Mouse (Mus musculus) midbrain, embryonic 13.5 days (tissue): ENCODE data around the gene Mefv. TPM values are rescaled to one million over a fixed set of nuclear protein-coding genes. Genes with fewer than 3 reads are reported as not detected.
"Not testable (repeated sequence)": the region's sequence is repeated elsewhere in the genome, so short reads cannot be mapped to it uniquely, and the experiment has no call there.

Source experiments
- ATAC-seq: fragments of 200-750 bp; cut with Nextera tagmentation; 2 replicates; pipeline ENCODE4 v1.8.0; 2017; ENCODE audit warnings: mild to moderate bottlenecking, moderate TSS enrichment, moderate library complexity
- H3K27ac ChIP-seq: fragments of 300-500 bp; sonication (generic); 2 replicates; pipeline ENCODE4 v1.5.1; 2015; ENCODE audit warnings: inconsistent platforms, mild to moderate bottlenecking, moderate library complexity
- H3K27me3 ChIP-seq: fragments of 300-500 bp; sonication (generic); 2 replicates; pipeline ENCODE4 v1.6.1; 2015; ENCODE audit warnings: mild to moderate bottlenecking, inconsistent platforms
- H3K36me3 ChIP-seq: fragments of 300-500 bp; sonication (generic); 2 replicates; pipeline ENCODE4 v1.6.1; 2015; ENCODE audit warnings: mild to moderate bottlenecking, inconsistent platforms
- H3K4me1 ChIP-seq: fragments of 300-500 bp; sonication (generic); replicated peaks from 2 replicates; pipeline ENCODE4 v1.6.1; 2015; ENCODE audit warnings: inconsistent platforms
- H3K4me2 ChIP-seq: fragments of 300-500 bp; sonication (generic); replicated peaks from 2 replicates; pipeline ENCODE4 v1.6.1; 2015; ENCODE audit warnings: moderate library complexity, mild to moderate bottlenecking, inconsistent platforms
- H3K4me3 ChIP-seq: fragments of 300-500 bp; sonication (generic); replicated peaks from 2 replicates; pipeline ENCODE4 v1.5.1; 2015; ENCODE audit warnings: mild to moderate bottlenecking, inconsistent platforms
- H3K9ac ChIP-seq: fragments of 300-500 bp; sonication (generic); replicated peaks from 2 replicates; pipeline ENCODE4 v1.6.1; 2015; ENCODE audit warnings: mild to moderate bottlenecking, inconsistent platforms
- H3K9me3 ChIP-seq: fragments of 300-500 bp; sonication (generic); 2 replicates; pipeline ENCODE4 v1.6.1; 2016; ENCODE audit warnings: mild to moderate bottlenecking, inconsistent platforms
- WGBS: fragments of 180-500 bp; shearing (Covaris S2); methylation state at CpG from one replicate; pipeline ENCODE4 v1.1.7; 2015; 5-methylcytosine and 5-hydroxymethylcytosine counted together
- polyA plus RNA-seq: library from polyadenylated mRNA; unstranded; fragments of >200 nt; fragmentation: Nextera tagmentation; extraction: Ambion mirVana; gene quantifications from 2 replicates; pipeline ENCODE4 v1.2.1, GENCODE M21; 2015

Mefv gene
- polyA plus RNA-seq, 1 experiment from 2014 or later, result not detected

GRCm38 (mm10) chr16:3700893-3701292 is 17.0 kb downstream of the Mefv start:
- no peaks in the 10 kb centered on the region for H3K27me3 ChIP-seq
- no peak overlapping the region for H3K9ac ChIP-seq
- no peak overlapping the region for H3K27ac ChIP-seq
- H3K4me2 ChIP-seq, result no peak overlapping the region
- 93% methylated on average over 1 of the region's 1 CpGs for WGBS
- H3K9me3 ChIP-seq, result peaks cover 5% of the 10 kb centered on the region; the same call in 1 of the 2 replicates
- no peaks in the 10 kb centered on the region for H3K4me1 ChIP-seq
- H3K36me3 ChIP-seq, result no peaks in the 10 kb centered on the region
- ATAC-seq, result no peak
- H3K4me3 ChIP-seq, result no peak overlapping the region

- WGBS, result 86% methylated on average over 8 of the region's 8 CpGs
- Histone ChIP-seq H3K4me3 (no peak overlapping the region), H3K4me1 (no peaks in the 10 kb centered on the region), H3K4me2 (no peak overlapping the region), H3K9me3 (peaks cover 5% of the 10 kb centered on the region; the same call in 1 of the 2 replicates), H3K27me3 (no peaks in the 10 kb centered on the region), H3K27ac (no peak overlapping the region), H3K9ac (no peak overlapping the region), H3K36me3 (no peaks in the 10 kb centered on the region)
- no peak for ATAC-seq
These were observed 18.6 kb downstream of the Mefv start for GRCm38 (mm10) chr16:3699281-3699680.

- not testable (repeated sequence) for H3K9ac ChIP-seq, H3K4me2 ChIP-seq, ATAC-seq, H3K4me1 ChIP-seq, H3K27ac ChIP-seq, H3K27me3 ChIP-seq, H3K36me3 ChIP-seq, H3K4me3 ChIP-seq
- 67% methylated on average over 20 of the region's 20 CpGs for WGBS
- 0 out of 2 replicates have a peak, but pooled peaks cover 11% of the 10 kb centered on the region for H3K9me3 ChIP-seq
These were observed 28.3 kb downstream of the Mefv start for GRCm38 (mm10) chr16:3689608-3690007.

Other genes with a start within 250 kb of the Mefv start
- not detected in 2 replicates for gene Olfr161, start 127.1 kb downstream of the Mefv start, polyA plus RNA-seq
- 61.1 and 63.5 TPM in 2 replicates for gene Zfp263, start 26.0 kb upstream of the Mefv start, polyA plus RNA-seq
- not detected in 2 replicates for gene Olfr15, start 112.8 kb upstream of the Mefv start, polyA plus RNA-seq
- gene Zfp174, start 129.2 kb upstream of the Mefv start, polyA plus RNA-seq, result 2.2 TPM in 2 replicates
- gene Naa60, start 154.3 kb upstream of the Mefv start, polyA plus RNA-seq, result 79.7 and 80.5 TPM in 2 replicates
- gene Zfp597, start 166.5 kb upstream of the Mefv start, polyA plus RNA-seq, result 15.2 and 17.5 TPM in 2 replicates
- 1.6 and 4.9 TPM in 2 replicates for gene Gm20695, start 166.6 kb upstream of the Mefv start, polyA plus RNA-seq
- 11.1 and 12.2 TPM in 2 replicates for gene 1700037C18Rik, start 190.6 kb upstream of the Mefv start, polyA plus RNA-seq
- gene Cluap1, start 190.7 kb upstream of the Mefv start, polyA plus RNA-seq, result 33.2 and 33.4 TPM in 2 replicates